Mouse (Mus musculus): Measurements from ENCODE around the gene Shroom3.

DNA sequence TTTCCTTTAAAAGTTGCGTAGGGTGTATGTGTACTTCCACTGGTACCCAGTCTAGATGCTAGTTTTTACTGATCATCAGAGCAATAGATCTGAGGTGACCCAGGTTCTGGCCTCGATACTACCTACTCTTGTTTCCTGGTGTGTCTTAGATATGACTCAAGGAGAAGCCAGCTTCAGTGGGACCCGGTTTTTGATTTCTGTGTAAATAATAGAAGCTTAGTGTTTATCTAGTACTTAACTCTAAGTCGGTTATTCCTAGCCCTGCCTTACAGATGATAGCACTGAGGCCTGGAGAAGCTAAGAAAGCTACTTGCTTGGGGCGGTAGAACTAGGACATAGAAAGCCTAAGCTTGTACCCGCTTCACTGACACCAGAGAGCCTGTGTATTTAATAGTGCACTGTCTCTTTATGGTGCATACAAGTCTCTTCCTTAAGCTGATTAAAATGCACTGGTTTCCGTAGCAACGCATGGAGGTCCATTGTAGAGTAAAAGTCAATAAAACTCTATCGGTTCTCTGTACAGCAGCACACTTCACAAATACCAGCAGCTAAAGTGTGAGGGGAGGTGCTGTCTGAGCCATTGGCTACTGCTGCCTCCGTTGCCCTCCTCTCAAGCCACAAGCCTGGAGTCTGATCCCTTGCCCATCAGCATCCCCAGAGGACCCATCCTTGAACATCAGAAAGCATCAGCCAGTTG, 178.3 kb downstream of the Shroom3 start:
- TF ChIP-seq CTCF (IDR thresholded peaks at IDR 0.05; ENCODE audit: low read depth, low read length) = no peak
- no peak for TF ChIP-seq POLR2A (IDR thresholded peaks at IDR 0.05; ENCODE audit: borderline replicate concordance, low read depth, low read length)

All from bone marrow macrophage, adult 2 months (primary cell).